Mouse (Mus musculus) large intestine, adult 2 months (tissue): ENCODE measurements around the gene Ppm1d. TPM values are rescaled to one million over a fixed set of nuclear protein-coding genes. Genes with fewer than 3 reads are reported as not detected.
A peak's percentile ranks its signal among the peaks of the same experiment; 100 is the strongest.

Source experiments
- DNase-seq: peaks from one replicate; pipeline ENCODE4 v3.0.0-alpha.2; 2012; ENCODE audit warnings: low read depth, low spot score
- WGBS: fragments of 180-500 bp; shearing (Covaris S2); methylation state at CpG from one replicate; pipeline ENCODE4 v1.1.7; 2018; 5-methylcytosine and 5-hydroxymethylcytosine counted together
- polyA plus RNA-seq: library from polyadenylated mRNA; depleted of rRNA; stranded (reverse); fragments of >200 nt; gene quantifications from 2 replicates; pipeline ENCODE4 v1.2.3, GENCODE M21; 2012; rRNA removed

Ppm1d gene
- polyA plus RNA-seq = 2.8 and 3.3 TPM in 2 replicates

DNA sequence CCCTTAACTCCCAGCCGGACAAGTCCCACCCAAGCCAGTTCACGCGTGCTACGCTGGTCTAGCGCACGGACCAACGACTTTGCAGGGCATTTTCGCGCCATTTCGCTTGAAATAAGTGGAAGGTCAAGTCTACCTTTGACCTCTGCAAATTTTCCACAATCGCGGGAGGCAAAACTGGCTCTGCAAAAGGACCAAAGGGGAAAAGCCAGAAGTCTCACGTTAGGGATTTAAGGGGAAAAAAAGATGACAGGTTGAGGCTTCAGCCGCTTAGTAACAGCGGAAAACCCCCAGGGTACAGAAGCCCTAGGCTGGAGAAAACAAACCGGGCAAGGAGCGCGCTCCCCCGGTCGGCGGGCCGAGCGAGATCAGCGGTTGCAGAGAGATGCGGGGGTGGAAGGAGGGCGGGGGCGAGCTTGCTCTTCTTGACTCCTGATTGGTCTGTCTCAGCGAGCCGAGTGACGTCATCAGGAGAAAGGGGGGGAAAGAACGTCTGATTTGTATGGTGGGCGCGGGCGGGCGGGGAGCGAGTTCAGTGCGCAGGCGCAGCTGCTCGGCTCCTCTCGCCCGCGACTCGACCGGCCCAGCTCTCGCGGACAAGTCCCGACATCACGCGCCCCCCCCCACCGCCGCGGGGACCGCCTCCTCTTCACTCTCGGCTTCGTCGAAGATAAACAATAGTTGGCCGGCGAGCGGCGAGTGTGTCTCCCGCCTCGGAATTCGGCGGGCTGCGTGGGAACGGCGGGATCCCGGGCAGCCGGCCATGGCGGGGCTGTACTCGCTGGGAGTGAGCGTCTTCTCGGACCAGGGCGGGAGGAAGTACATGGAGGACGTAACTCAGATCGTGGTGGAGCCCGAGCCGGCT lies at the start of gene Ppm1d:
Gene Ppm1d, plus strand, starts transcription at position 532 of the 862 bp plus-strand sequence.
- under 1% methylated on average over 74 of the region's 78 CpGs for WGBS
- peak; percentile 98 for DNase-seq

DNA sequence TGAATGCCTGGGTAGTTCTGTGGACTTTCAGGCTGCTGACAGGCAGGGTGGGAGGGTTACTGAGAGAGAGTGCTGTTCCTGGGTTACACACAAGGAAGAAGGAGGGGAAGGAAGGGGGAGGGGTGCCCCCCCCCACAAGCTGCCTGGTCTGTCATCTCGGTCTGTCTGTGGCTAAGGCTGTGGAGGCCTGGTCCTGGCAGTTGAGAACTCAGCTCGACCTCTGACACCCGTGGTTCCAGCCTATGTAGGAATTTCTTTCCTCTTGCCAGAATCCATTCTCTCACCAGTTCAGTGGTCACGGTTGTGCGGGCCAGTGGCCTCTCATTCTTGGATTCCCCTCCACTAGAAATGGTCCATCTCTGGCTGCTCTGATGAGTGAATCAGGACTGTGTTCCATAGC lies 46.4 kb upstream of the Ppm1d start:
- 70% methylated on average over 5 of the region's 5 CpGs for WGBS
- DNase-seq = no peak

DNA sequence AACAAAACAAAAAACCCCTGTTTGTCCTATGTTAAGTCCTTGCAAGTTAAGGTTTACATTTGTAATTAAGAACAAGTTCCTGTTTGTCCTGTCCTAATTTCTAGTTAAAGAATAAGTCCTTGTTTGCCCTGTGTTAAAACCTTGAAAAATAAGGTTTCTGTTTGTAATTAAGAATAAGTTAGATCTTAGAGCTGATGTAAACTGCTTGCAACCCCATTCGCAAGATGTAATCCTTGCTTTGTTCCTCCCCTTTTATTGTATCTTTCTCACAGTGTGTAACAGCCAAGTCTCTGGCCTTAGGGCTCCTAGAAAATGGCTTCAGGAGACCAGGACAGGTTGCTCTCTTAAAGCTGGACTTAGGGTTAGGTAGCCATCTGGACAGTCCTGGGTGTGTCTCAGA lies 43.7 kb upstream of the Ppm1d start:
- no peak for DNase-seq
- WGBS = 98% methylated on average over 1 of the region's 1 CpGs

DNA sequence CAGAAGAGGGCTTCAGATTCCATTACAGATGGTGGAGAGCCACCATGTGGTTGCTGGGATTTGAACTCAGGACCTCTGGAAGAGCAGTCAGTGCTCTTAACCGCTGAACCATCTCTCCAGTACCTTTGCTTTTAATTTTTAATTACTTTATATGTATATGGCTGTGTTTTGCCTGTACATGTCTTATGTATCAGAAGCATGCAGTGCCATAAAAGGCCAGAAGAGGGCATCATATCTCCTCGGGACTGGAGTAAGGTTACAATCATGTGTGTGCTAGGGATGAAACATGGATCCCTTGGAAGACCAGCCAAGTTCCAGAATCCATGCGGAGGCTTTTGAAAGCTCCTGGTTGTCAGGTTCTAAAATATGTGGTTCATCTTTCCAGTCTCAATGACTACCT lies 40.4 kb upstream of the Ppm1d start:
- no peak for DNase-seq
- WGBS = 55% methylated on average over 3 of the region's 3 CpGs

DNA sequence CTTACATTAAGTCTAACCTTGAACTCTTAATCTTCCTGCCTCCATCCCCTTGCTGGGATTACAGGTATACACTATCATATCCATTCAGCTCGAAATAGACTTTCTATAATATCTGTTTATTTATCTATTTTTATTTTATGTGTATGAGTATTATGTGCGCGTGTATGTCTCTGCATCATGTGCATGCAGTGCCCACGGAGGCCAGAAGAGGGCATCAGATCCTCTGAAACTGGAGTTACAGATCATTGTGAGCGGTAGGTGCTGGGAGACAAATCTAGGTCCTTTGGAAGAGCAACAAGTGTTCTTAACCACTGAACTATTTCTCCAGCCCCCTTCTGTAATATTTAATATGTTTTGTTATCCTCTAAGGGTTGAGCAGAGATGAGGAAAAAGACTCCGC lies 37.7 kb upstream of the Ppm1d start:
- DNase-seq = no peak
- 75% methylated on average over 6 of the region's 6 CpGs for WGBS

DNA sequence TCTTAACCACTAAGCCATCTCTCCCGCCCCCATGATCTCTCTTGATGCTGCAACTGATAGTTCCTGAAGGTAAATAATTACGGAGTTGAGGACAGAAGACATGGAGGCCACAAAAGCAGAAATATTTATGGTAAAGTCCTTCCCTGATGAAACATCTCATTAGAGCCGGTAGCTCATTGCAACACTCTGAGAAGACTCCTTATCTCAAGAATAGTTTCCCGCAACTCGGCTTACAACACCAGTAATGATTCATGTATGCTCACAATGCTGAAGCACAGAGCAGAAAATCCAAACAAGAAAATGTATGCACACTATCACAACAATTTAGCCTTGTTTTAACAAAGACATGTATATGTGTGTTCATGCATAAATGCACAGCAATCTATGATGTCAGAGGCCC lies 35.9 kb upstream of the Ppm1d start:
- WGBS = 79% methylated on average over 5 of the region's 5 CpGs

DNA sequence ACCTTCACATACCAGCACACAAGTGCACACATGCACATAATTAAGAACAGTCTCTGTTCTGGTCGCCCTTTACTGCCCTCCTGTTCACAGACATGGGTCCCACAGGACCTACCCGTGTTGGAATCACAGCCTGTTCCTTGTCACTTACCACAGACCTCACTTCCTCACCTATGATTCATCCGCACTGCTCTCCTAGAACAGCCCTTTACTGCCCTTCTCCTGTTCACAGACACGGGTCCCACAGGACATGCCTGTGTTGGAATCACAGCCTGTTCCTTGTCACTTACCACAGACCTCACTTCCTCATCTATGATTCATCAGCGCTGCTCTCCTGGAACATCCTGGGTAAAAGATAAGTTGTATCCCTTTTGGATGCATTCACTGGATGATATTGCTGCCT lies 33.4 kb upstream of the Ppm1d start:
- WGBS = 63% methylated on average over 5 of the region's 5 CpGs
- no peak for DNase-seq

More for the DNA sequence above, 35.9 kb upstream of the Ppm1d start:
- DNase-seq = no peak

DNA sequence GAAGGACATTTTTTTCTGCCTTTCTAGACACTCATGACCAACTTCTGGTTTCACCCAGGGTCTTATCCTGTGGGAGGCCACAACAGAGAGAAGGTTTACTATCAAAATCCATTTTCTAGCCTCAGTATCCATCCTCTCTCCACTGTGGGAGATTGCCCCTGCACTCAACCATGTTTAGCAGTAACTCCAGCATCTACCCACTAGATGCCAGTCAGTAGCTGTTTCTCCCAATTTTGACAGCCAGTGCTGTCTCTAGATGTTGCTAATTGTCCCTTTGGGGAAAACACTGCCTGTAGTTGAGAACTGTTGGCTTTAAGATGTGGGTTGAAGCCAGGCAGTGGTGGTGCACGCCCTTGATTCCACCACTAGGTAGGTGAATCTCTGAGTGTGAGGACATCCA lies 32.9 kb upstream of the Ppm1d start:
- 57% methylated on average over 1 of the region's 1 CpGs for WGBS
- no peak for DNase-seq

DNA sequence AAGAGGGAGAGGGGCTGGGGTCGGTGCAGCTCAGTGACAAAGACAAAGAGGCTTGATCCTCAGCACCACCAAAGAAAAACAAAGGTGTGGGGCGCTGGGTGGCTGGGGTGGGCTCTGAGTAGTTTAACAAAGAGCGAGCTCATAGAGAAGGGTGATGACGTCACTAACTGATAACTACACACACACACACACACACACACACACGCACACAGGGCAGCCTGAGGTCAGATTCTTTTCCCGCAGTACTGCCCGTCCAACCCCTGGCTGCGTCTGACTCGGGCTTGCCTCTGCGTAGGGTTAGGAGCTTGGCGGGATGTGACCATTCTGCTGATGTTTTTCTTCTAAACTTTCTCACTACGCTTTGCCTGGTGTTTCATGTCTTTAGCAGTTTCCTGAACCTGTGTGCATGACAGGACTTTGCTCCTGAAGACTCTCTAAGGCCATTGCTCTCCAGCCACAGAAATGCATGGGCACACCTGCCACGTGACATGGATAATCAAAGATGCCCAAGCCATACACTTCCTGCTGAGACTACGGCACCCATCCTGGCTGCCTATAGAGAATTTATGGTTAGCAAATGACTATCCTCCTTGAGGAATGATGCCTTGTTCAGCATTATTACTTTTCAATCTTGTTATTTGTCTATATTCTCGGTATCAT lies 29.7 kb upstream of the Ppm1d start:
- DNase-seq = peak; percentile 45
- WGBS = 41% methylated on average over 15 of the region's 15 CpGs

DNA sequence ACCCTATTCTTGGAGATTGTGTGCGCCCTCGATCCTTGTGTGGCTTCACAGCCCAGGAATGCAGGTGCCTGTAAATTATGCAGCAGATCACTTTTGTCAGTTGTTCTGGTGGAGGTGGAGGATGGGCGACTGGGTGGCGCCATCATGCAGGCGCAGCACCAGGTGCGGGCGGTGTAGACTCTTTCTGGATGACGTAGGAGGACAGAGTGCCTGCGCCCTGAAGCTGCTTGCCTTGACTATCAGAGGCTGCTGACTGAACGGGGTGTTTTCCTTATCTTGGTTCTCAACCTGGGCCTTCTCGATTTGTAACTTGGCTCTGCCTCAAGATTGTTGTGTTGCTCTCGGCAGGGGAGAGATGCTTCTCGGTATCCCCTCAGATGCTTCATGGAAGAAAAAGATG lies 13.1 kb upstream of the Ppm1d start:
- 70% methylated on average over 13 of the region's 13 CpGs for WGBS
- no peak for DNase-seq

DNA sequence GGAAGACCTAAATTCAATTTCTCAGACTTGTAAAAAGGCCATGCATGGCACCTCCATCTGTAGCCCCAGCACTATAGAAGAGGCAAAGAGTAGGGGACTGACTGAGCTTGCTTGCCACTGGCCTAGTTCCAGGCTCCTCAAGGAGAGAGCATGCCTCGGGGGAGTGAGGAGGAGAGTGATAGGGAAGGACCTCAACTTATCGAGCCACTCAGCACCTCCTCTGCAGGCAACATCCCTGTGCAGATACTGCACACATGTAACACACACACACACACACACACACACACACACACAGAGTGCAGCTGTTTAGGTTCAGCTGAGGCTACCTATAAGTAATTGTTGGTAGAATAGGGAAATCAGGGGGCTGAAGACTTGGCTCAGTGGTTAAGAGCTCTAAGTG lies 11.2 kb upstream of the Ppm1d start:
- no peak for DNase-seq
- 69% methylated on average over 2 of the region's 2 CpGs for WGBS

DNA sequence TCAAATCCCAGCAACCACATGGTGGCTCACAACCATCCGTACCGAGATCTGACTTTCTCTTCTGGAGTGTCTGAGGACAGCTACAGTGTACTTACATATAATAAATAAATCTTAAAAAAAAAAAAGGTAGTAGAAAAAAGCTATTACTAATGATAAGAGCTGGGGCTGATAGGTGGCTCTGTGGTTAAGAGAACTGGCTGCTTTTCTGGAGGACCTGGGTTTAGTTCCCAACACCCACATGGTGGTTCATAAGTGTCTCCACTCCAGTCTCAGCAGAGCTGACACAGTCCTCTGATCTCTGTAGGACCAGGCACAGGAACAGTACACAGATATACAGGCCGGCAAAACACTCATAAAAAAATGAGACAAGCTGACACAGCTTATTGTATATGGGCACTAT lies 9.9 kb upstream of the Ppm1d start:
- WGBS = 88% methylated on average over 3 of the region's 3 CpGs
- no peak for DNase-seq

DNA sequence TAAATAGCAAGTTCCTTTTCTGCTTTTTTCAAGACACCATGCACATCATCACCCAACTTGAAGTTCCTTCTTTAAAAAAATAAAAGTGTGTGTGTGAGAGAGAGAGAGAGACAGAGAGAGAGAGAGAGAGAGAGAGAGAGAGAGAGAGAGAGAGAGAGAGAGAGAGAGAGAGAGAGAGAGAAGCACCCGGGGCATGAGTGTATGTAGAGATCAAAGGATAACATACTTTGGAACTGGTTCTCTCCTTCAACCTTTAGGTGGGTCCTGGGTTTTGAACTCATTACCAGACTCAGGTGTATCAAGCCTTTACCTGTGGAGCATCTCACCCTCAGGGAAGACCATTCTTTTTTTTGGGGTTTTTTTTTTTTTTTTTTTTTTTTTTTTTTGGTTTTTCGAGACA lies 9.2 kb upstream of the Ppm1d start:
- 80% methylated on average over 2 of the region's 2 CpGs for WGBS
- DNase-seq = no peak

DNA sequence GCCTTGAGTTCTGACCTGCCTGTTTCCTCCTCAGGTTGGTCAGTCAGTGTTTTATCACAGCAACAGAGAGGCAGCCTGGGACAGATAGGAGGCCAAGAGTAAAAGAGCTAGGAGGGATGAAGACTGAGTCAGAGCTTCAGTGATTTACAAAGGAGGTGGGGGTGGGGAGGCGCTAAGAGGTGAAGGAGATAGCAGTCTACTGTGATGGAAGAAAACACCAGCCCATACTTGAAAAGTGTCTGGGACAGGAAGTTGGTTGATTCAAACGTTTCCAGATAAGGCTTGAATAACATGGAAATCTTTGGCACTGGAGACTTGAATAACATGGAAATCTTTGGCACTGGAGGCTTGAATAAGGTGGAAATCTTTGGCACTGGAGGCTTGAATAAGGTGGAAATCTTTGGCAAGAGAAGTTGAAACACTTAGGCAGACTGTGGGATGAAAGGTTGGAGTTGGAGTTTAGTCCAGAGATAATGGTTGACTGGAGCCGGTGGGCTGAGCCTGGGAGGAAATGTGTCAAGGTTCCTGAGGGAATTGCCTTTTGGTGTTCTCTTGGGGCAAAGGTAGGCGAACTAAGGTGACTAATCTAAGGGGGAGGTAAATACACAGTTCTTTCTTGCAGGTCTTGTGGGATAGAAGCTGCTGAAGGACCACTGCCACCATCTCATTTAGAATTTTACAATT lies 4.3 kb upstream of the Ppm1d start:
- DNase-seq = no peak
- WGBS = 63% methylated on average over 4 of the region's 4 CpGs

DNA sequence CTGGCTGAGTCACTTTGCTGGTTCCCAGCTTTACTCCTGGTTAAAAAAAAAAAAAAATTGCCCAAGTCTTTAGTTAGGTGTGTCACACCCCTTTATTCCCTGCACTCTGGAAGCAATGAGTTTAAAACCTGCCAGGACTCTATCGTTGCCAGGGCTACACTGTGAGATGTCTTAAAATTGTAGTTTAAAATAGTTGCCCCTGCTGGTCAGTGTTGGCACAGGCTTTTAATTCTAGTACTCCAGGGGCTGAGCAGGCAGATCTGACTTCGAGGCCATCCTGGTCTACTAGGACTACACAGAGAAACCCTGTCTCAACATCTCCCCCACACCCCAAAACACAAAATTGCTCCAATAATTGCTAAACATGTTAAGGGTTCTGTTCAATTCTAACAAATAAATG lies 2.2 kb upstream of the Ppm1d start:
- WGBS = 71% methylated on average over 2 of the region's 2 CpGs
- DNase-seq = no peak

DNA sequence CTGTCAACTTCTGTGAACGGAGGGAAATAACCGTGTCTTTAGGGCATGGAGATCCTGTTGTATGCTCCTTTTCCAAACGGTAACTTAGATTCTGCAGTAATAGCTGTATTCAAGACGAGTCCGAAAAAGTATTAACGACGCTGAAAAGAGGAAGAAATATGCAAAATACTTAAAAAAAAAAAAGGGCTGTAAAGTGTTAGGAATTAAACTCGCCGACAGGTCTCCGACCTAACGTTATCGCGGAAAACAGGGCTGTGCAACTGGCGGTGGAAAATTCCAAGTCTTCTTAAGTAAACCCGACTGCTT lies 684 bp upstream of the Ppm1d start:
- WGBS = under 1% methylated on average over 15 of the region's 15 CpGs
- DNase-seq = no peak

DNA sequence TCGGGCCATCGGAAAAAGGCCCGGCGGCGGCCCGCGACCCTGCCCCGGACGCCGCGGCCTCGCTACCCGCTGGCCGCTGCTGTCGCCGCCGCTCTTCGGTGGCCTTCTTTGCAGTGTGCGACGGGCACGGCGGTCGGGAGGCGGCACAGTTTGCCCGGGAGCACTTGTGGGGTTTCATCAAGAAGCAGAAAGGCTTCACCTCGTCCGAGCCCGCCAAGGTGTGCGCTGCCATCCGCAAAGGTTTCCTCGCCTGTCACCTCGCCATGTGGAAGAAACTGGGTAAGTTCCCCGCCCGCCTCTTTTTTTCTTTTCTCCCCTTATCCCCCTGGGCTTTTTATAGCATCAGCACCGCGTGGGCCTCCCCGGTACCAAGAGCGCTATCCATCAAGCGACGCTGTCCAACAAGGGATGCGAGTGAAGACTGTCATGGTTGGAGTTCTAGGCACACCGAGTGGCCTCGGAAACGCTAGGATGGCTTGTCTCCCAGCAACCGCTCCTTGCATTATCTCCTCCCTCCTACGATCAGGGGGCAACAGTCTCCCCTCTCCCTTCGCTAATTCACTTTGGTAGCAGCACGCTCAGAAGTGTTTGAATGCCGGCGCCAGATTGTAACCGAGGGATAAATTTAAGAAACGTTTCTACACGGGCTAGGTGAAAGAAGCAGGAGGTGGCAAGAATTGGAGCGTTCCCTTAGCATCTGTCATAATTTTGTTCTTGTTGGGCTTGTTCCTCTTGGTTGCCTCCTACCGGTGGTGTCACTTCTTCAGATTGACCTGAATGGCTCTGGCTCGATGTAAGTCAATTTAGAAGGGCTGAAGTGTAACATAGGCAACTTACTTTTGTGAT lies 824 bp downstream of the Ppm1d start:
- DNase-seq = no peak
- under 1% methylated on average over 56 of the region's 56 CpGs for WGBS

DNA sequence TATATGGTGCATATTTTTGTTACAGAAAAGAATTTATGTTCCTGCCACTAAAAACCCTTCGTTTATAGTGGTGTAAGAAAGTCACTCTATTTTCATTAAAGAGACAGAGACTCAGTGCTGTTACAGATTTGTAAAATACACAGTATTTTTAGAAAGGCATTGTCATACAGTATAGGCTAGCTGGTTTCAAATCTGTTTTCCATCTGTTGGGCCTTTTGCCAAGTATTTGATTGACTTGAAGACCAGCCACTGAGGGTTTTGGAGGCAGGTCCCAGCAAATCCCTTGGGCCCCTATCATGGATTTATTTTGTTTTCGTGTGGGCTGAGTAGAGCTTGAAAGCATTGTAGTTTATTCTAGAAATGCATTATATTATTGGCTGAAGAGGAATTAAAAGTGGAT lies 1.8 kb downstream of the Ppm1d start:
- WGBS = 7% methylated on average over 2 of the region's 2 CpGs
- no peak for DNase-seq

DNA sequence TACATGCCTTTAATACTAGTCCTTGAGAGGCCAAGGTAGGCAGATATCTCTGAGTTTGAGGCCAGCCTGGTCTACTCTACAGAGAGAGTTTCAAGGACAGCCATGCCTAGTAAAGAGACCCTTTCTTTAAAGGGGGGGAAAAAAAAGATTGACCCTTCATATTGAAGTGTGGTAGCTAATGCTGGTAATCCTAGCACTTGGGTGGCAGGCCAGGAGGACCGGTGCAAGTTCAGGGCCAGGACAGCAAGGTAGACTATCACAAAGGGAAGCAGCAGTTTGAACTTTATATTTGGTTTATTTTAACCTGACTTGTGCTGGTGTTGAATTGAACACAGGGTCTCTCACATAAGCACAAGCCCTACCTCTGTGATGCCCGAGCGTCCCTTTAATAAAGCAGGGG lies 2.3 kb downstream of the Ppm1d start:
- no peak for DNase-seq
- 91% methylated on average over 3 of the region's 3 CpGs for WGBS
